Mouse (Mus musculus): ENCODE data around the gene Hbq1a.

Gene Hbq1a

GRCm38 (mm10) chr11:32316009-32316408 is 16.1 kb downstream of the Hbq1a start:
- no peak for ATAC-seq (ENCODE audit: insufficient number of reproducible peaks, low FRiP score, low TSS enrichment)

- no peak for ATAC-seq (ENCODE audit: insufficient number of reproducible peaks, low FRiP score, low TSS enrichment)
These were observed 20.8 kb downstream of the Hbq1a start for GRCm38 (mm10) chr11:32320507-32321195.

- ATAC-seq (ENCODE audit: insufficient number of reproducible peaks, low FRiP score, low TSS enrichment), result peak; percentile 36; the same call in 1 of the 2 replicates
These were observed 21.3 kb downstream of the Hbq1a start for GRCm38 (mm10) chr11:32321196-32321565.

- ATAC-seq (ENCODE audit: insufficient number of reproducible peaks, low FRiP score, low TSS enrichment), result peak; percentile 82
These were observed 24.7 kb downstream of the Hbq1a start for GRCm38 (mm10) chr11:32324609-32325008.

GRCm38 (mm10) chr11:32331075-32331474 is 31.2 kb downstream of the Hbq1a start:
- ATAC-seq (ENCODE audit: insufficient number of reproducible peaks, low FRiP score, low TSS enrichment), result no peak

- ATAC-seq (ENCODE audit: insufficient number of reproducible peaks, low FRiP score, low TSS enrichment), result no peak
These were observed 32.0 kb downstream of the Hbq1a start for GRCm38 (mm10) chr11:32331861-32332260.

GRCm38 (mm10) chr11:32333235-32333634 is 33.4 kb downstream of the Hbq1a start:
- no peak for ATAC-seq (ENCODE audit: insufficient number of reproducible peaks, low FRiP score, low TSS enrichment)

GRCm38 (mm10) chr11:32336435-32336907 is 36.6 kb downstream of the Hbq1a start:
- ATAC-seq (ENCODE audit: insufficient number of reproducible peaks, low FRiP score, low TSS enrichment), result no peak

GRCm38 (mm10) chr11:32339131-32339531 is 39.3 kb downstream of the Hbq1a start:
- ATAC-seq (ENCODE audit: insufficient number of reproducible peaks, low FRiP score, low TSS enrichment), result no peak

GRCm38 (mm10) chr11:32340476-32341473 is 40.9 kb downstream of the Hbq1a start:
- no peak for ATAC-seq (ENCODE audit: insufficient number of reproducible peaks, low FRiP score, low TSS enrichment)

- no peak for ATAC-seq (ENCODE audit: insufficient number of reproducible peaks, low FRiP score, low TSS enrichment)
These were observed 42.9 kb downstream of the Hbq1a start for GRCm38 (mm10) chr11:32342770-32343191.

GRCm38 (mm10) chr11:32343350-32343749 is 43.5 kb downstream of the Hbq1a start:
- no peak for ATAC-seq (ENCODE audit: insufficient number of reproducible peaks, low FRiP score, low TSS enrichment)

GRCm38 (mm10) chr11:32345504-32346297 is 45.8 kb downstream of the Hbq1a start:
- ATAC-seq (ENCODE audit: insufficient number of reproducible peaks, low FRiP score, low TSS enrichment), result no peak

- ATAC-seq (ENCODE audit: insufficient number of reproducible peaks, low FRiP score, low TSS enrichment), result no peak
These were observed 47.4 kb downstream of the Hbq1a start for GRCm38 (mm10) chr11:32347264-32347606.

GRCm38 (mm10) chr11:32347607-32348432 is 48.0 kb downstream of the Hbq1a start, which contains the start of gene Sh3pxd2b:
Gene Sh3pxd2b, plus strand, starts transcription at chr11:32347820.
- 0 out of 2 replicates have a peak, but pooled peaks have one; percentile 18 for ATAC-seq (ENCODE audit: insufficient number of reproducible peaks, low FRiP score, low TSS enrichment)

GRCm38 (mm10) chr11:32348433-32349283 is 48.8 kb downstream of the Hbq1a start:
- ATAC-seq (ENCODE audit: insufficient number of reproducible peaks, low FRiP score, low TSS enrichment), result no peak

GRCm38 (mm10) chr11:32349284-32349953 is 49.5 kb downstream of the Hbq1a start:
- no peak for ATAC-seq (ENCODE audit: insufficient number of reproducible peaks, low FRiP score, low TSS enrichment)
